Mouse (Mus musculus) hindbrain, embryonic 13.5 days (tissue): ENCODE measurements at regions not wholly inside any gene's neighbourhood (a gene's known extent, or its start where the extent isn't known, plus 50 kb on each side); places are given as distances from the start of the nearest gene placed in this dataset.

Experiments
- ATAC-seq: fragments of 200-750 bp; cut with Nextera tagmentation; 2 replicates; pipeline ENCODE4 v1.8.0; 2017; ENCODE audit warnings: moderate TSS enrichment; ENCODE audit not compliant: low FRiP score
- H3K27ac ChIP-seq: fragments of 300-500 bp; sonication (generic); 2 replicates; pipeline ENCODE4 v1.5.1; 2015; ENCODE audit warnings: inconsistent platforms, mild to moderate bottlenecking, moderate library complexity
- H3K27me3 ChIP-seq: fragments of 300-500 bp; sonication (generic); 2 replicates; pipeline ENCODE4 v1.6.1; 2015; ENCODE audit warnings: mild to moderate bottlenecking, inconsistent platforms
- H3K36me3 ChIP-seq: fragments of 300-500 bp; sonication (generic); 2 replicates; pipeline ENCODE4 v1.6.1; 2015; ENCODE audit warnings: mild to moderate bottlenecking, inconsistent platforms
- H3K4me1 ChIP-seq: fragments of 300-500 bp; sonication (generic); replicated peaks from 2 replicates; pipeline ENCODE4 v1.6.1; 2015; ENCODE audit warnings: inconsistent platforms
- H3K4me2 ChIP-seq: fragments of 300-500 bp; sonication (generic); 2 replicates; pipeline ENCODE4 v1.6.1; 2015; ENCODE audit warnings: inconsistent platforms, mild to moderate bottlenecking, moderate library complexity
- H3K4me3 ChIP-seq: fragments of 300-500 bp; sonication (generic); 2 replicates; pipeline ENCODE4 v1.5.1; 2015; ENCODE audit warnings: mild to moderate bottlenecking, inconsistent platforms
- H3K9ac ChIP-seq: fragments of 300-500 bp; sonication (generic); 2 replicates; pipeline ENCODE4 v1.6.1; 2015; ENCODE audit warnings: mild to moderate bottlenecking, inconsistent platforms
- H3K9me3 ChIP-seq: fragments of 300-500 bp; sonication (generic); 2 replicates; pipeline ENCODE4 v1.6.1; 2016; ENCODE audit warnings: inconsistent platforms
- WGBS: fragments of 180-500 bp; shearing (Covaris S2); methylation state at CpG from one replicate; pipeline ENCODE4 v1.1.7; 2015; 5-methylcytosine and 5-hydroxymethylcytosine counted together

GRCm38 (mm10) chr3:51000938-51001337 lies 223.3 kb upstream of the Noct start:
- Histone ChIP-seq H3K4me2 (no peak overlapping the region), H3K9ac (no peak overlapping the region), H3K27ac (no peak overlapping the region), H3K4me3 (no peak overlapping the region), H3K36me3 (no peaks in the 10 kb centered on the region), H3K27me3 (no peaks in the 10 kb centered on the region), H3K4me1 (peaks cover 8% of the 10 kb centered on the region; the same call in 1 of the 2 replicates), H3K9me3 (no peaks in the 10 kb centered on the region)
- no peak for ATAC-seq
- WGBS, result 95% methylated on average over 7 of the region's 7 CpGs

GRCm38 (mm10) chr3:51002662-51003061 lies 221.6 kb upstream of the Noct start:
- H3K4me3 ChIP-seq, result no peak overlapping the region
- no peaks in the 10 kb centered on the region for H3K27me3 ChIP-seq
- WGBS, result 37% methylated on average over 6 of the region's 6 CpGs
- H3K27ac ChIP-seq, result no peak overlapping the region
- no peaks in the 10 kb centered on the region for H3K36me3 ChIP-seq
- no peaks in the 10 kb centered on the region for H3K9me3 ChIP-seq
- ATAC-seq, result no peak
- H3K4me1 ChIP-seq, result peaks cover 8% of the 10 kb centered on the region; the same call in 1 of the 2 replicates
- no peak overlapping the region for H3K4me2 ChIP-seq
- H3K9ac ChIP-seq, result no peak overlapping the region

DNA sequence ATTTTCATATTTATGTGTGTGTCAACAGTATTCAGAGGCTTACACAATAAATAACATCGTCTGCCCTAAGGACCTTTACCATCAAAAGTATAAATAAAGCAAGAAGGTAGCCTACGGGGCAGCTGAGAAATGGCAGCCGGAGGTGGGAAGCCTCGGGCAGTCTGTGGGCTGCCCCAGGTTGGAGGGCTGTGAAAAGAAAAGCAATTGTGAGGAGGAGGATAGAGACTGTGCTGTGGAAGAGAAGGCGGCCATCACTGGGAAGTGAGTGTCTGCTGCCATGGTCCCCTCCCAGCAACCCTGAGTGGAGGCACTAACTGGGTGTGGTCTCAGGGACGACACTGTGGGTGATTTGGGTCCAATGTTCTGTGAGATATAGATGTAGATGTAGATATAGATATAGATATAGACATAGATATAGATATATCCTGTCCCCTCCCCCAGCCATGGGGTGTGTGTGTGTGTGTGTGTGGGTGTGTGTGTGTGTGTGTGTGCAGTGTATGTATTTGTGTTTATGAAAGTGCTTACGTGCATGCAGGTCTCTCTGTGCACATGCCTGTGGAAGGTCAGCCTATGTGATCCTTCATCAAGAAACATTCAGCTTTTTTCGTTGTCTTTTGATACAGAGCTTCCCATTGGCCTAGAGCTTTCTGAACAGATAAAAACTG lies 220.6 kb upstream of the Noct start:
- Histone ChIP-seq H3K4me1 (peaks cover 8% of the 10 kb centered on the region; the same call in 1 of the 2 replicates), H3K9ac (no peak overlapping the region), H3K27ac (no peak overlapping the region), H3K4me2 (no peak overlapping the region), H3K36me3 (no peaks in the 10 kb centered on the region), H3K27me3 (no peaks in the 10 kb centered on the region), H3K4me3 (no peak overlapping the region), H3K9me3 (no peaks in the 10 kb centered on the region)
- no peak for ATAC-seq
- WGBS, result 40% methylated on average over 8 of the region's 8 CpGs

- WGBS, result 60% methylated on average over 1 of the region's 1 CpGs
- ATAC-seq, result no peak
- H3K27me3 ChIP-seq, result no peaks in the 10 kb centered on the region
Observed at GRCm38 (mm10) chr3:51004216-51004615, 220.0 kb upstream of the Noct start.

DNA sequence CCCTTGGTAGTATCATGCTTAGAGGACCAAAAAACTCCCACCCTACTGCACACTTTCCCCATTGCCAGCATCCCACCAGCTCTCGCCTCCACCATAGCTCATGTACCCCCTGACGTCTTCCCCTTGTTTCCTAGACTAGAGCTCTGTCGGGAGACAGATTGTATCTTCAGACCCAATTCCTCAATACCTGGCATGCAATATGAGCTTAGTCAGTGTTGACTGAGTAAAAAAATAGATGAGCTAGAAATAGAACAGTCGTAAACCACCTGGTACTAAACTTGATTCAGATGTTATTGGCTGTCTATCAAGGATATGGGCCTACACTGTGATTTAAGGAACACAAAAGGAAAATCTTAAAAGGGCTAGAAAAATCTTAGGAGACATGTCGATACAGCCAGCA lies 215.1 kb upstream of the Noct start:
- 80% methylated on average over 5 of the region's 5 CpGs for WGBS
- Histone ChIP-seq H3K27me3 (no peaks in the 10 kb centered on the region), H3K27ac (no peak overlapping the region), H3K4me3 (no peak overlapping the region), H3K4me2 (no peak overlapping the region), H3K36me3 (no peaks in the 10 kb centered on the region), H3K9ac (no peak overlapping the region), H3K4me1 (no peaks in the 10 kb centered on the region), H3K9me3 (no peaks in the 10 kb centered on the region)
- no peak for ATAC-seq

More at GRCm38 (mm10) chr3:51004216-51004615, 220.0 kb upstream of the Noct start:
- Histone ChIP-seq H3K4me2 (no peak overlapping the region), H3K4me1 (peaks cover 8% of the 10 kb centered on the region; the same call in 1 of the 2 replicates), H3K9me3 (no peaks in the 10 kb centered on the region), H3K9ac (no peak overlapping the region), H3K36me3 (no peaks in the 10 kb centered on the region), H3K4me3 (no peak overlapping the region), H3K27ac (no peak overlapping the region)

- H3K9me3 ChIP-seq, result no peaks in the 10 kb centered on the region
- 51% methylated on average over 10 of the region's 10 CpGs for WGBS
- peaks cover 4% of the 10 kb centered on the region; the same call in 1 of the 2 replicates for H3K27me3 ChIP-seq
- H3K9ac ChIP-seq, result no peak overlapping the region
- H3K4me2 ChIP-seq, result no peak overlapping the region
- no peak overlapping the region for H3K4me3 ChIP-seq
- peaks cover 6% of the 10 kb centered on the region; the same call in 1 of the 2 replicates for H3K4me1 ChIP-seq
- ATAC-seq, result no peak
- no peaks in the 10 kb centered on the region for H3K36me3 ChIP-seq
- peak overlapping the region; percentile 48; the same call in 1 of the 2 replicates for H3K27ac ChIP-seq
Observed at GRCm38 (mm10) chr3:51019650-51020346, 204.4 kb upstream of the Noct start.

GRCm38 (mm10) chr3:51024655-51025054 lies 199.6 kb upstream of the Noct start:
- Histone ChIP-seq H3K27me3 (peaks cover 4% of the 10 kb centered on the region; the same call in 1 of the 2 replicates), H3K27ac (no peak overlapping the region), H3K9me3 (peaks cover 3% of the 10 kb centered on the region), H3K36me3 (no peaks in the 10 kb centered on the region), H3K4me3 (no peak overlapping the region), H3K4me1 (peaks cover 6% of the 10 kb centered on the region; the same call in 1 of the 2 replicates), H3K9ac (no peak overlapping the region), H3K4me2 (no peak overlapping the region)
- ATAC-seq, result no peak
- 17% methylated on average over 6 of the region's 6 CpGs for WGBS

GRCm38 (mm10) chr3:51031821-51032220 lies 192.4 kb upstream of the Noct start:
- H3K27me3 ChIP-seq, result no peaks in the 10 kb centered on the region
- H3K9me3 ChIP-seq, result peaks cover 3% of the 10 kb centered on the region
- H3K9ac ChIP-seq, result no peak overlapping the region
- WGBS, result 85% methylated on average over 8 of the region's 8 CpGs
- H3K4me3 ChIP-seq, result no peak overlapping the region
- H3K27ac ChIP-seq, result no peak overlapping the region
- H3K4me2 ChIP-seq, result no peak overlapping the region
- H3K4me1 ChIP-seq, result no peaks in the 10 kb centered on the region
- no peak for ATAC-seq
- no peaks in the 10 kb centered on the region for H3K36me3 ChIP-seq

- Histone ChIP-seq H3K4me3 (no peak overlapping the region), H3K4me2 (no peak overlapping the region), H3K9me3 (no peaks in the 10 kb centered on the region), H3K9ac (no peak overlapping the region), H3K27me3 (no peaks in the 10 kb centered on the region), H3K27ac (no peak overlapping the region), H3K36me3 (no peaks in the 10 kb centered on the region), H3K4me1 (no peaks in the 10 kb centered on the region)
- no peak for ATAC-seq
- WGBS, result 93% methylated on average over 2 of the region's 2 CpGs
Observed at GRCm38 (mm10) chr3:51033292-51033691, 191.0 kb upstream of the Noct start.

DNA sequence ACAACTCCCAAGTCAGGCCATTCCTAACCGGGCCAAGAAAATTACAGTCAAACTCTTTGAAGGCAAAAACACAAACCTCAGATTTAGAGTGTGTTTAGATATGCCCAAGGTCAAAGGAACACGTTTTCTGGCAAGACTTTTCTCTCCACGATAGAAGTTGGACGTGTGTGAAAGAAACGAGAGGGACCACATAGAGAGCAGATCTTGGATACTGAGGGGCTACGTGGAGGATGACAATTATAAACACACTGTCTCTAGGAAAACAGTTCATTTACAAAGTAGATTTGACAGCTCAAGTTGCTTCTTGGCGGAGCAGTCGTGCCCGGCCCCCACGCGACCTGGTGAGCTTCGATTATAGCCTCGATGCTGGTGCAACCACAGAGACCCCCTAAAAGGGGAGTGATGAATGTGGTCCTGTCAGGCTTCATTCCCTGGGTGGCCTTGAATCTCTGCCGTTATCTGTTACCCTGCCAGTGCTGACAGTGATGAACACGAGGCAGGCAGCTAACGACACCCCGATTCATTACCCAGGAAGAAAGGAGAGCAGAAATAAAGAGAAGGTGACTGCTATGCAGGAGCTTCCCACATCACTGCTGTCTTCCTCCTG lies 187.4 kb upstream of the Noct start:
- H3K4me2 ChIP-seq, result no peak overlapping the region
- WGBS, result 43% methylated on average over 17 of the region's 17 CpGs

GRCm38 (mm10) chr3:51042223-51042846 lies 181.9 kb upstream of the Noct start:
- H3K4me1 ChIP-seq, result peaks cover 13% of the 10 kb centered on the region
- no peaks in the 10 kb centered on the region for H3K9me3 ChIP-seq
- H3K9ac ChIP-seq, result no peak overlapping the region
- no peaks in the 10 kb centered on the region for H3K27me3 ChIP-seq
- peak overlapping the region; percentile 35 for H3K4me2 ChIP-seq
- H3K36me3 ChIP-seq, result no peaks in the 10 kb centered on the region
- 35% methylated on average over 17 of the region's 17 CpGs for WGBS
- ATAC-seq, result no peak
- H3K27ac ChIP-seq, result no peak overlapping the region
- H3K4me3 ChIP-seq, result no peak overlapping the region

More for the DNA sequence above, 187.4 kb upstream of the Noct start:
- no peaks in the 10 kb centered on the region for H3K36me3 ChIP-seq
- no peak overlapping the region for H3K9ac ChIP-seq
- no peak overlapping the region; the same call in 1 of the 2 replicates for H3K27ac ChIP-seq
- H3K4me3 ChIP-seq, result no peak overlapping the region
- no peaks in the 10 kb centered on the region for H3K27me3 ChIP-seq
- no peaks in the 10 kb centered on the region for H3K9me3 ChIP-seq
- H3K4me1 ChIP-seq, result peaks cover 4% of the 10 kb centered on the region
- ATAC-seq, result no peak

DNA sequence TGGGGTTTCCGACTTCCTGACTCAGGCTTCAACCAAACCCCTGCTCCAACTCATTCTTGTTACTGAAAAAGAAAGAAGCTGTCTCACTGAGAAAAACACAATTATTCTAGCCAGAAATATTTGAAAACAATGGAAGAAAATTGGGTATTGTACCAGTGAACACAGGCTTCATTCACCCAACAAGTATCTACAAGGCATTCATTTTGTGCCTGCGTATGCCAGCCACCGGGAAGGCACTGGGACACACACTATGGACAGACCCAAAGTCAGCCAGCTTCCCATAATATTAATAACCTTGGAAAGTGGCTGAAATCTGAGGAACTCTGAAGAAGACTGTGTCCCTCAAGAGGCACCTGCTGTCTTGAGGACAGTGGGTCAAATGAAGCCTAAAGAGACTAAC lies 175.5 kb upstream of the Noct start:
- Histone ChIP-seq H3K27me3 (no peaks in the 10 kb centered on the region), H3K4me1 (no peaks in the 10 kb centered on the region), H3K4me3 (no peak overlapping the region), H3K36me3 (no peaks in the 10 kb centered on the region), H3K9me3 (no peaks in the 10 kb centered on the region), H3K9ac (no peak overlapping the region), H3K4me2 (no peak overlapping the region), H3K27ac (no peak overlapping the region)
- WGBS, result 87% methylated on average over 3 of the region's 3 CpGs
- ATAC-seq, result no peak
